Mouse (Mus musculus) kidney, postnatal 36 days (tissue): ENCODE results near the gene Alyref.
"Not testable (repeated sequence)": the region's sequence is repeated elsewhere in the genome, so short reads cannot be mapped to it uniquely, and the experiment has no call there.

Source experiments
- DNase-seq, 2 experiments: peaks; one replicate each; pipeline ENCODE4 v3.0.0; 2021 to 2022; ENCODE audit warnings: mixed read lengths in 2 of 2

The Alyref gene

GRCm38 (mm10) chr11:120598990-120599549 lies 905 bp upstream of the Alyref start:
- DNase-seq = no peak

- DNase-seq = peak in 1 of 2 experiments; percentile 61
Observed at GRCm38 (mm10) chr11:120597240-120598235, 627 bp downstream of the Alyref start.

GRCm38 (mm10) chr11:120588531-120588930 lies 9.6 kb downstream of the Alyref start:
- no peak for DNase-seq

- no peak for DNase-seq
Observed at GRCm38 (mm10) chr11:120583937-120584336, 14.2 kb downstream of the Alyref start.

- not testable (repeated sequence) for DNase-seq
Observed at GRCm38 (mm10) chr11:120582982-120583293, 15.2 kb downstream of the Alyref start.

GRCm38 (mm10) chr11:120582268-120582981 lies 15.7 kb downstream of the Alyref start:
- DNase-seq = peak; percentile 43 to 66

- peak; percentile 86 to 93 for DNase-seq
Observed at GRCm38 (mm10) chr11:120581490-120582267, 16.5 kb downstream of the Alyref start, which contains the start of gene Arhgdia. Gene Arhgdia (minus strand): TSS chr11:120581624.

GRCm38 (mm10) chr11:120580871-120581331 lies 17.3 kb downstream of the Alyref start:
- DNase-seq = peak; percentile 28 to 65

GRCm38 (mm10) chr11:120580190-120580589 lies 18.0 kb downstream of the Alyref start:
- peak; percentile 49 to 60 for DNase-seq

GRCm38 (mm10) chr11:120579316-120580107 lies 18.7 kb downstream of the Alyref start:
- DNase-seq = peak; percentile 72 to 86

- DNase-seq = peak; percentile 21 to 55
Observed at GRCm38 (mm10) chr11:120578694-120579243, 19.4 kb downstream of the Alyref start.

GRCm38 (mm10) chr11:120578024-120578693 lies 20.0 kb downstream of the Alyref start:
- DNase-seq = peak; percentile 68 to 77

GRCm38 (mm10) chr11:120577211-120578023 lies 20.7 kb downstream of the Alyref start:
- DNase-seq = peak; percentile 62 to 85

- peak; percentile 79 to 91 for DNase-seq
Observed at GRCm38 (mm10) chr11:120576365-120576981, 21.7 kb downstream of the Alyref start.

- DNase-seq = no peak
Observed at GRCm38 (mm10) chr11:120575940-120576339, 22.2 kb downstream of the Alyref start.

- DNase-seq = no peak
Observed at GRCm38 (mm10) chr11:120575046-120575445, 23.1 kb downstream of the Alyref start.

- no peak for DNase-seq
Observed at GRCm38 (mm10) chr11:120574278-120574600, 23.9 kb downstream of the Alyref start.

GRCm38 (mm10) chr11:120573585-120574277 lies 24.4 kb downstream of the Alyref start:
- DNase-seq = peak in 1 of 2 experiments; percentile 22
